Mouse (Mus musculus): ENCODE results near the gene Sf3b5.

DNA sequence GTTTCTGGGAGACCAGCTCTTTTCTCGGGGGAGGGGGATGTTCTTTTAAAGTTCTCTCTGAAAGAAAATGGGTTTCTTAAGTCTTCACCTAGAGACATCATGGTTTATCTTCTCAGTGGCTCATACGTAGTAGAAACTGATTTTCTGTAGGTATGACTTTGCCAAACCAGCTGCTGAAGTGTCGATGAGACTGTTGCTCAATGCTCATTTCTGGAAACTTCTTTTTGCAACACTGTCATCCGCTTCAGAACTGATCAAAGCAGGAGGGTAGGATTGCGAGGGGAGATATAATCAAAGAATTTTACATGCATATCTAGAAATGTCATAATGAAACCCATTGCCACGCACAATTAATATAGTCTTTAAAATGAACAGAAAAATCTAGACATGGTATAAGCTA is 30.6 kb upstream of the Sf3b5 start:
- TF ChIP-seq CTCF (IDR thresholded peaks at IDR 0.05; ENCODE audit: low read depth) (no peak), EP300 (IDR thresholded peaks at IDR 0.05; ENCODE audit: low read depth) (no peak)
